Mouse (Mus musculus): ENCODE measurements around the gene Ect2l.

Gene Ect2l

GRCm38 (mm10) chr10:18210726-18211125 is at the start of gene Ect2l:
Gene Ect2l (minus strand): TSS chr10:18210890.
- peak; percentile 36 for DNase-seq (ENCODE audit: low spot score)

GRCm38 (mm10) chr10:18251345-18251744 is 40.7 kb upstream of the Ect2l start:
- no peak for DNase-seq (ENCODE audit: low spot score)

- DNase-seq (ENCODE audit: low spot score): no peak
Measured at GRCm38 (mm10) chr10:18243614-18244013, 32.9 kb upstream of the Ect2l start.

- no peak for DNase-seq (ENCODE audit: low spot score)
Measured at GRCm38 (mm10) chr10:18237191-18237590, 26.5 kb upstream of the Ect2l start.

DNA sequence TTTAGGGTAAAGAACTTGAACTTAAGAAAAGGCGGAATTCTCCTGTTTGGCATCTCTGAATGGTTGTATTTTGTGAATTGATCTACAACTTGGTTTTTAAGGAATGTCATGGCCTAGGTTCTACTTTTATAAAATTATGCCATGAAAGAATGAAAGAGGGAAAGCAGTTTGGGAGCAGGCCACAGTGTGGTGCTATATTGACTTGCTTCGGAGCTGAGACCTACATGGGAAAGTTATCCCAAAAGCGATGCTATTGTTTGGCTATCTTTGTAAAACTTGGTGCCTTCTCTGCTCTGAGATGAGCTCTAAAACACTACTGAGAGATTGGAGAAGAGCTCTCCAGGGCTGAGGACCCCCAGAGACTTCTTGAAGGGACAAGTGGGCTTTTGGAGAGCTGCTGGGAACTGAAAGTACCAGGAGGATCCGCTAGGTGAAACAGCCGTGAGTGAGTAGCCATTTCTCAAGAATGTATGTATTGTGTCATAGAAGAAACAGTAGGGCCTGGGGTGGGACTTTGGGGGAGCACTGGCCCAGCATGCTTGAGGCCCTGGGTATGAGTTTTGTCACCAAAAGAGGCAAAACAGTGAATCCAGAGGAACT is 25.7 kb upstream of the Ect2l start:
- no peak for DNase-seq (ENCODE audit: low spot score)

- DNase-seq (ENCODE audit: low spot score): no peak
Measured at GRCm38 (mm10) chr10:18235402-18235747, 24.7 kb upstream of the Ect2l start.

- DNase-seq (ENCODE audit: low spot score): peak; percentile 90
Measured at GRCm38 (mm10) chr10:18234560-18235401, 24.1 kb upstream of the Ect2l start, which contains the start of gene Ccdc28a. Gene Ccdc28a (minus strand): TSS chr10:18234998.

DNA sequence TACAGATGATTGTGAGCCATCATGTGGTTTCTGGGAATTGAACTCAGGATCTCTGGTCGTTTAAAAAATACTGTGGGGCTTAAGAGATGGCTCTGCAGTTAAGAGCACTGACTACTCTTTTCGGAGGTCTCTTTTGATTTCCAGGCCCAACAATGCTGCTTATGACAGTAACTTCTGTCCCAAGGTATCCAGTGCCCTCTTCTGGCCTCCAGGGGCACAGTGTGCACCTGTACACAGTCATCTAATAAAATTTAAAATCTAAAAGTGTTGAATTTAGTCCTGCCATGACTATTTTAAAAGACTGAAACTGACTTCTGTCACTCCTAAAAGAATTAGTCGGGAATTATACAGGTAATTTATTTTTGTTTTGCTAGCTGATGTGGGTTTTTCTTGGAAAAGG is 23.2 kb upstream of the Ect2l start:
- no peak for DNase-seq (ENCODE audit: low spot score)

GRCm38 (mm10) chr10:18224386-18224785 is 13.7 kb upstream of the Ect2l start:
- DNase-seq (ENCODE audit: low spot score): no peak

- DNase-seq (ENCODE audit: low spot score): no peak
Measured at GRCm38 (mm10) chr10:18219351-18219750, 8.7 kb upstream of the Ect2l start.

- no peak for DNase-seq (ENCODE audit: low spot score)
Measured at GRCm38 (mm10) chr10:18214124-18214523, 3.4 kb upstream of the Ect2l start.

GRCm38 (mm10) chr10:18213373-18213772 is 2.7 kb upstream of the Ect2l start:
- DNase-seq (ENCODE audit: low spot score): no peak

GRCm38 (mm10) chr10:18210119-18210518 is 571 bp downstream of the Ect2l start:
- DNase-seq (ENCODE audit: low spot score): no peak

GRCm38 (mm10) chr10:18204067-18204466 is 6.6 kb downstream of the Ect2l start:
- DNase-seq (ENCODE audit: low spot score): no peak

DNA sequence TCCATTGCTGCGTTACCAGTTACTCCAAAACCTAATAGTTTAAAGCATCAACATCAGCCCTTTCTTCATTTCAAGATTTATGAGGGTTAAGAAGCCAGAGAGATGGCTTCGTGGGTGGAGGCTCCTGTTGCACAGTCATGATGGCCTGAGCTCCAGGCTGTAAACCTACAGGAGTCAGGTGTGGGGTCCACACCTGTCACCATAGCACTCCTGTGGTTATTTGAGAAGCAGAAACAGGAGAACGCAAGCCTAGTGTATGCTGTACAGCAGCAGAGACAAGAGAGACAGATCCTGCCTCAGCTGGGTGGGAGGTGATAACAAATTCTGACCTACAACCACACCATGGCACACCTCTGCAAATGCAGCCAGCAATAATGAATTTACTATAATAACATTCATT is 8.3 kb downstream of the Ect2l start:
- no peak for DNase-seq (ENCODE audit: low spot score)

DNA sequence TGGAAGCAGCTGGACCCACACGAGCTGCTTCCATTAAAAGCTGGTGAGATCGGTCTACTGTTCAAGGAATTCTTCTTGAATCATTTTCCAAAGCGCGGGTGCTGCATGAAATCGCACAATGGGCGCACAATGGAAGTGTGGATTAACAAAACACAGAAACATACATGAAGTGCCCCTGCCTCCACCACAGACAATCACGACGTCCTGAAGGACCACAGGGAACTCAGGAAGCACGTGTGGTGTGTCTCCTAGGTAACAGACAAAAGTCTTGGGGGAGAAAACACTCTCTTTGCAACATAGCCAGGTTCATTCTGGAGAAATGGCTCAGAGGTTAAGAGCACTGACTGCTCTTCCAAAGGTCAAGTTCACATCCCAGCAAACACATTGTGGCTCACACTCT is 10.0 kb downstream of the Ect2l start:
- DNase-seq (ENCODE audit: low spot score): no peak

- DNase-seq (ENCODE audit: low spot score): no peak
Measured at GRCm38 (mm10) chr10:18199919-18200318, 10.8 kb downstream of the Ect2l start.

GRCm38 (mm10) chr10:18198286-18199015 is 12.2 kb downstream of the Ect2l start:
- DNase-seq (ENCODE audit: low spot score): no peak

- no peak for DNase-seq (ENCODE audit: low spot score)
Measured at GRCm38 (mm10) chr10:18197206-18197979, 13.3 kb downstream of the Ect2l start.

- DNase-seq (ENCODE audit: low spot score): no peak
Measured at GRCm38 (mm10) chr10:18194737-18195141, 16.0 kb downstream of the Ect2l start.

DNA sequence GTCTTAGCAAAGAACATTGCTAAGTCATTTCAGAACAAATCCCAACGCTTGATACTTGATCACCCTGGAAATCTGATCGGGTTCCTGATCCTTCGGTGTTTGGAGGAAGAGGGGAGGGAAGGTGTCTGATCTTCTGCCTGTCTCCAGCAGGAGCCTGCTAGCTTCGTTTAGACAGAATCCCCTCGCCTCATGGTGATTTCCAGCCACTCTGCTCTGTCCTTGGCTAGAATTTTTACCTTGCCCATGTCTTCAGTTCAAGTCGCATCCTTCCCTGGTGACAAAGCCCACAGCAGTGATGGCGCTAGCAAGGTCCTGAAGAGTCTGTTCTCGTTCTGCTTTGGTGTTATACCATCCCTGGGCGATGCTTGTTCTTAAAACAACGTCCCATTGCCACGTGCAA is 16.5 kb downstream of the Ect2l start:
- no peak for DNase-seq (ENCODE audit: low spot score)

- DNase-seq (ENCODE audit: low spot score): no peak
Measured at GRCm38 (mm10) chr10:18193221-18193620, 17.5 kb downstream of the Ect2l start.

Data from ovary, postnatal 36 days (tissue).